Mouse (Mus musculus): ENCODE results near the gene Stard3nl. TPM values are rescaled to one million over a fixed set of nuclear protein-coding genes. Genes with fewer than 3 reads are reported as not detected.

Gene Stard3nl
- polyA plus RNA-seq, 1 experiment from 2014 or later = 116 TPM

- Histone ChIP-seq H3K27ac (no peak overlapping the region), H3K9ac (no peak overlapping the region), H3K4me1 (no peaks in the 10 kb centered on the region), H3K9me3 (no peaks in the 10 kb centered on the region), H3K36me3 (no peaks in the 10 kb centered on the region), H3K4me2 (replicated peaks) (no peak overlapping the region), H3K4me3 (no peak overlapping the region), H3K27me3 (no peaks in the 10 kb centered on the region)
- no peak for ATAC-seq (ENCODE audit: insufficient number of reproducible peaks, insufficient read depth, low FRiP score, low TSS enrichment)
- WGBS = 89% methylated on average over 4 of the region's 4 CpGs
Observed at GRCm38 (mm10) chr13:19410694-19411093, 15.1 kb upstream of the Stard3nl start.

- Histone ChIP-seq H3K9ac (no peak overlapping the region), H3K4me1 (no peaks in the 10 kb centered on the region), H3K4me2 (replicated peaks) (no peak overlapping the region), H3K27me3 (no peaks in the 10 kb centered on the region), H3K27ac (no peak overlapping the region), H3K4me3 (no peak overlapping the region), H3K36me3 (no peaks in the 10 kb centered on the region), H3K9me3 (no peaks in the 10 kb centered on the region)
- ATAC-seq (ENCODE audit: insufficient number of reproducible peaks, insufficient read depth, low FRiP score, low TSS enrichment) = no peak
- 93% methylated on average over 2 of the region's 2 CpGs for WGBS
Observed at GRCm38 (mm10) chr13:19407953-19408352, 12.4 kb upstream of the Stard3nl start.

GRCm38 (mm10) chr13:19404623-19405022 lies 9.0 kb upstream of the Stard3nl start:
- Histone ChIP-seq H3K36me3 (no peaks in the 10 kb centered on the region), H3K9ac (no peak overlapping the region), H3K27me3 (no peaks in the 10 kb centered on the region), H3K4me2 (replicated peaks) (no peak overlapping the region), H3K27ac (no peak overlapping the region), H3K9me3 (no peaks in the 10 kb centered on the region), H3K4me3 (no peak overlapping the region), H3K4me1 (no peaks in the 10 kb centered on the region)
- WGBS = 76% methylated on average over 2 of the region's 2 CpGs
- ATAC-seq (ENCODE audit: insufficient number of reproducible peaks, insufficient read depth, low FRiP score, low TSS enrichment) = no peak

- ATAC-seq (ENCODE audit: insufficient number of reproducible peaks, insufficient read depth, low FRiP score, low TSS enrichment) = peak; percentile 75
- Histone ChIP-seq H3K9ac (peak overlapping the region; percentile 93), H3K4me3 (peak overlapping the region; percentile 91), H3K27me3 (no peaks in the 10 kb centered on the region), H3K9me3 (no peaks in the 10 kb centered on the region), H3K27ac (peak overlapping the region; percentile 92), H3K4me2 (replicated peaks) (peak overlapping the region; percentile 59), H3K4me1 (peaks cover 15% of the 10 kb centered on the region), H3K36me3 (peaks cover 5% of the 10 kb centered on the region)
- WGBS = 0% methylated on average over 25 of the region's 25 CpGs
Observed at GRCm38 (mm10) chr13:19394798-19395687, 552 bp downstream of the Stard3nl start.

- Histone ChIP-seq H3K9me3 (no peaks in the 10 kb centered on the region), H3K27me3 (no peaks in the 10 kb centered on the region), H3K36me3 (peaks cover 5% of the 10 kb centered on the region), H3K9ac (no peak overlapping the region), H3K4me1 (peaks cover 15% of the 10 kb centered on the region), H3K4me3 (peak overlapping the region; percentile 91; the same call in 1 of the 2 replicates), H3K4me2 (replicated peaks) (peak overlapping the region; percentile 59), H3K27ac (no peak overlapping the region)
- WGBS = 32% methylated on average over 4 of the region's 4 CpGs
- ATAC-seq (ENCODE audit: insufficient number of reproducible peaks, insufficient read depth, low FRiP score, low TSS enrichment) = no peak
Observed at GRCm38 (mm10) chr13:19394171-19394570, 1.4 kb downstream of the Stard3nl start.

- Histone ChIP-seq H3K4me2 (replicated peaks) (peak overlapping the region; percentile 59), H3K4me3 (no peak overlapping the region), H3K27ac (no peak overlapping the region), H3K27me3 (no peaks in the 10 kb centered on the region), H3K9me3 (no peaks in the 10 kb centered on the region), H3K4me1 (peaks cover 15% of the 10 kb centered on the region), H3K36me3 (peaks cover 5% of the 10 kb centered on the region), H3K9ac (no peak overlapping the region)
- WGBS = 77% methylated on average over 2 of the region's 2 CpGs
- ATAC-seq (ENCODE audit: insufficient number of reproducible peaks, insufficient read depth, low FRiP score, low TSS enrichment) = no peak
Observed at GRCm38 (mm10) chr13:19393731-19394130, 1.9 kb downstream of the Stard3nl start.

GRCm38 (mm10) chr13:19391608-19392007 lies 4.0 kb downstream of the Stard3nl start:
- no peaks in the 10 kb centered on the region for H3K9me3 ChIP-seq
- no peak for ATAC-seq (ENCODE audit: insufficient number of reproducible peaks, insufficient read depth, low FRiP score, low TSS enrichment)
- no peaks in the 10 kb centered on the region for H3K27me3 ChIP-seq
- 80% methylated on average over 4 of the region's 4 CpGs for WGBS
- no peak overlapping the region for H3K9ac ChIP-seq
- peaks cover 5% of the 10 kb centered on the region for H3K36me3 ChIP-seq
- H3K4me2 ChIP-seq (replicated peaks) = no peak overlapping the region
- no peak overlapping the region for H3K4me3 ChIP-seq
- peaks cover 15% of the 10 kb centered on the region for H3K4me1 ChIP-seq
- no peak overlapping the region for H3K27ac ChIP-seq

GRCm38 (mm10) chr13:19390296-19390695 lies 5.3 kb downstream of the Stard3nl start:
- Histone ChIP-seq H3K4me3 (no peak overlapping the region), H3K36me3 (peaks cover 5% of the 10 kb centered on the region), H3K4me2 (replicated peaks) (no peak overlapping the region), H3K9me3 (no peaks in the 10 kb centered on the region), H3K27ac (no peak overlapping the region), H3K4me1 (peaks cover 15% of the 10 kb centered on the region), H3K9ac (no peak overlapping the region), H3K27me3 (no peaks in the 10 kb centered on the region)
- WGBS = 68% methylated on average over 4 of the region's 4 CpGs
- ATAC-seq (ENCODE audit: insufficient number of reproducible peaks, insufficient read depth, low FRiP score, low TSS enrichment) = no peak

GRCm38 (mm10) chr13:19389896-19390295 lies 5.7 kb downstream of the Stard3nl start:
- Histone ChIP-seq H3K9ac (no peak overlapping the region), H3K4me2 (replicated peaks) (no peak overlapping the region), H3K36me3 (peaks cover 5% of the 10 kb centered on the region), H3K27ac (no peak overlapping the region), H3K4me1 (peaks cover 14% of the 10 kb centered on the region), H3K27me3 (no peaks in the 10 kb centered on the region), H3K9me3 (no peaks in the 10 kb centered on the region), H3K4me3 (no peak overlapping the region)
- WGBS = 56% methylated on average over 12 of the region's 12 CpGs
- ATAC-seq (ENCODE audit: insufficient number of reproducible peaks, insufficient read depth, low FRiP score, low TSS enrichment) = no peak

GRCm38 (mm10) chr13:19389434-19389833 lies 6.2 kb downstream of the Stard3nl start:
- no peak for ATAC-seq (ENCODE audit: insufficient number of reproducible peaks, insufficient read depth, low FRiP score, low TSS enrichment)
- H3K27me3 ChIP-seq = no peaks in the 10 kb centered on the region
- no peak overlapping the region for H3K4me2 ChIP-seq (replicated peaks)
- 71% methylated on average over 1 of the region's 1 CpGs for WGBS
- H3K9ac ChIP-seq = no peak overlapping the region
- H3K4me3 ChIP-seq = no peak overlapping the region
- H3K36me3 ChIP-seq = peaks cover 5% of the 10 kb centered on the region
- H3K4me1 ChIP-seq = peaks cover 10% of the 10 kb centered on the region
- H3K9me3 ChIP-seq = no peaks in the 10 kb centered on the region
- no peak overlapping the region for H3K27ac ChIP-seq

GRCm38 (mm10) chr13:19385226-19385625 lies 10.4 kb downstream of the Stard3nl start:
- H3K36me3 ChIP-seq = no peaks in the 10 kb centered on the region
- 79% methylated on average over 4 of the region's 4 CpGs for WGBS
- H3K27ac ChIP-seq = no peak overlapping the region
- no peak for ATAC-seq (ENCODE audit: insufficient number of reproducible peaks, insufficient read depth, low FRiP score, low TSS enrichment)
- no peaks in the 10 kb centered on the region; the same call in 1 of the 2 replicates for H3K4me1 ChIP-seq
- H3K4me2 ChIP-seq (replicated peaks) = no peak overlapping the region
- no peak overlapping the region for H3K9ac ChIP-seq
- no peak overlapping the region for H3K4me3 ChIP-seq
- no peaks in the 10 kb centered on the region for H3K27me3 ChIP-seq
- H3K9me3 ChIP-seq = no peaks in the 10 kb centered on the region

GRCm38 (mm10) chr13:19381112-19381828 lies 14.3 kb downstream of the Stard3nl start:
- WGBS = 88% methylated on average over 9 of the region's 9 CpGs

More at GRCm38 (mm10) chr13:19381112-19381828, 14.3 kb downstream of the Stard3nl start:
- H3K36me3 ChIP-seq = no peaks in the 10 kb centered on the region
- H3K4me3 ChIP-seq = no peak overlapping the region
- H3K4me1 ChIP-seq = peaks cover 4% of the 10 kb centered on the region
- no peaks in the 10 kb centered on the region for H3K9me3 ChIP-seq
- no peaks in the 10 kb centered on the region for H3K27me3 ChIP-seq
- H3K9ac ChIP-seq = no peak overlapping the region
- no peak overlapping the region for H3K4me2 ChIP-seq (replicated peaks)
- ATAC-seq (ENCODE audit: insufficient number of reproducible peaks, insufficient read depth, low FRiP score, low TSS enrichment) = no peak
- H3K27ac ChIP-seq = no peak overlapping the region

All from embryonic facial prominence, embryonic 12.5 days (tissue).